Mouse (Mus musculus) right cerebral cortex, postnatal 14 days (tissue): ENCODE results near the gene Tas2r105.

Source experiments
- DNase-seq: peaks from one replicate; pipeline ENCODE4 v3.0.0; 2022

Tas2r105 gene

DNA sequence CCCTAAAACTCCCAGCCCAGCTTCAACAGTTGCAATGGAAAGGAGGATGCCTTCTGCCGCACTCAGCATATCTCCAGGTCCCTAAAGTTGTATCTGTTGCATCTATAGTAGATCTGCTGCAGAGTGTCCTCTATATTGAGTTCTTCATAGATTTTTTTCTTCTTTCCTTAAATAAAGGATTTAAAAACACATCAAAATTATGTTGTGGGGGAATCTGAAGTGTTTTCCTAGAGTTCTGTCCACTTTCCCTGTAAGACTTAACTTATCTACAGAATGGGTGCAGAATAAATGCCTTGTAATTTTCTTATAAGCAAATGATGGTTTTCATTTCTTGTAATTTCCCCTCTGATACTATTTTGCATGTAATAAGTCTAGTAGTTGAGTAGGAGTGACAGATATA lies at the start of gene Tas2r105:
TSS of gene Tas2r105 (minus strand) at position 101 of the 400 bp plus-strand sequence.
- no peak for DNase-seq

DNA sequence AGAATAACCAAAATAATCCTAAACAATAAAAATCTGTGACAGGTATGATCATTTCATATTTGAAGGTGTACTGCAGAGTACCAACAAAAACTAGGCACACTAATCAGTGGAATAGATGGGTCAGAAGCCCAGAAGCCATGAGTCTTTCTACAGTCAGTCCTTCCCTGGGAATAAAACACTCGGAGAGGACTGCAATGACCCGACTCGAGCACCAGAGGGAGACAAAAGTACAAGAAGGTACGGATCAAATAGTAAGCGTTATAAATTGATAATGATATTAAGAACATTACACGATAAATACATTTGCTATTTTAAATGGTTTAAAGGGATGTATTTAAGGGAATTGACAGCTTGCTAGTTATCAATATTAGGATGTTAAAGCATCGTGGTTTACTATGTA lies 25.5 kb upstream of the Tas2r105 start:
- DNase-seq, result no peak

DNA sequence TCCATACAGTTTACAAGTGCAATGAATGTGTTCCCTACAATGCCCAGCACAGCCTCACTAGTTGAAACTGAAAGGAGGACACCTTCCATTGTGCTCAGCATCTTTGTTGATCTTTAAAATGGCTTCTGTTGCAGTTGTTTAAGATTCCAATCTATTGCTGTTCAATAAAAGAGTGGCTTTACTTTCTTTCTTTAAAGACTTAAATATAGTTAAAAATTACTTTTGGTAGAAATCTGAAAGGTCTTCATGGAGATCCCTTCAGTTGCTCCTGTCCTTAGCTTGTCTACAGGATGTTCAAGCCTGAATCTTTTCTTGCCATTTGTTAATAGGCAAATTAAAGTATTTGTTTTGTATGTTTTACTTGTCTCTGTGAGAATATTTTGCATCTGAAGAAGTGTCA lies 2.7 kb upstream of the Tas2r105 start, which contains the start of gene Tas2r114:
TSS of gene Tas2r114 (minus strand) at position 101 of the 400 bp plus-strand sequence.
- DNase-seq, result no peak

- no peak for DNase-seq
Observed at GRCm38 (mm10) chr6:131685644-131686043, 1.7 kb downstream of the Tas2r105 start, which contains the start of gene Tas2r104. Gene Tas2r104, minus strand, starts transcription at chr6:131685744.

- DNase-seq, result no peak
Observed at GRCm38 (mm10) chr6:131678786-131679185, 8.5 kb downstream of the Tas2r105 start, which contains the start of gene Tas2r106. Gene Tas2r106, minus strand, starts transcription at chr6:131678886.

GRCm38 (mm10) chr6:131660049-131660448 lies 27.2 kb downstream of the Tas2r105 start, which contains the start of gene Tas2r107:
Gene Tas2r107, minus strand, starts transcription at chr6:131660149.
- no peak for DNase-seq
